Mouse (Mus musculus) induced T-regulatory cell, adult 2 months (primary cell): ENCODE measurements around the gene Sin3a.

Experiments
- DNase-seq: peaks from one replicate; pipeline ENCODE4 v3.0.0-alpha.2; 2012; ENCODE audit warnings: low read depth

Gene Sin3a

DNA sequence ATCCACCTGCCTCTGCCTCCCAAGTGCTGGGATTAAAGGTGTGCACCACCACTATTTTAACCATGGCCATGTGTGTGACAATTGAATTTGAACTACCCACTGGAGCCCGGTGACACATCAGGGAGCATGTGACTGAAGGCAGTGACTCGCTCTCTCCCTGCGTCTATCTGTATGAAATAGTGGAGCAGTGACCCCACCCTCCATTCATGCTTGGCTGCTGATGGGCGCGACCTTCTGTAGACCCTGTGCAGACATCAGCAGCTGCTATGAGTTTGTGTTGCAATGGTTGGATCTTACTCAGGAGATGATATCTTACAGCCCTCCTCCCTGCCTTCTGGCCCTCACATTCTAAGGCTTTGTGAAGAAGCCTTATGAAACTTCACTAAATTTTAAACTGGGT is 96.6 kb downstream of the Sin3a start:
- no peak for DNase-seq
